8 mouse cellular contexts compared by ENCODE assay signal in genomic region chr15:80798367-80799073, GRCm38 (mm10).
DNase-seq lines count a peak whose midpoint lies in the region; ATAC-seq and TF ChIP-seq lines count a peak whose summit lies in the region.

No protein-coding gene starts in this region.

- H3K4me2 ChIP-seq in hindbrain, postnatal 0 days (ENCODE audit: low read depth, low read length): peak overlapping the region; percentile 82

- intact Hi-C loops in gastrocnemius, adult 2 months (cut with DNase I): loop anchor here (2.0 kb wide), 1 partner anchor 88 kb away; the partner anchor contains the start of gene Tnrc6b
- intact Hi-C loops in left cerebral cortex, adult 2 months (cut with DNase I): loop anchor here (2.0 to 5.0 kb wide), 3 partner anchors 79 to 541 kb away; partner anchors contain the start of genes Atf4 and Tnrc6b

- H3K4me3 ChIP-seq in gastrocnemius, adult 2 months: peak overlapping the region; percentile 90
- peak overlapping the region; percentile 72 for H3K4me3 ChIP-seq in hindbrain, postnatal 0 days (ENCODE audit: low read length)
- peak overlapping the region; percentile 89 for H3K4me3 ChIP-seq in left cerebral cortex, adult 2 months

- H3K9ac ChIP-seq in hindbrain, postnatal 0 days (replicated peaks; ENCODE audit: low read length): peak overlapping the region; percentile 76

- H3K4me1 ChIP-seq in hindbrain, postnatal 0 days (ENCODE audit: insufficient read depth, low read length): peaks cover 12% of the 10 kb centered on the region

- WGBS in hindbrain, postnatal 0 days: under 1% methylated on average over 17 of the region's 17 CpGs

- H3K27ac ChIP-seq in gastrocnemius, adult 2 months: peak overlapping the region; percentile 94
- H3K27ac ChIP-seq in hindbrain, postnatal 0 days: peak overlapping the region; percentile 90
- peak overlapping the region; percentile 88 for H3K27ac ChIP-seq in left cerebral cortex, adult 2 months

- peak; percentile 86 for ATAC-seq in common myeloid progenitor, adult 5-6 weeks (replicated peaks; ENCODE audit: low read depth, poor library complexity, severe bottlenecking)
- ATAC-seq in hindbrain, postnatal 0 days: peak; percentile 95
- peak; percentile 90 for ATAC-seq in megakaryocyte, adult 5-6 weeks (ENCODE audit: poor library complexity, severe bottlenecking)

- H3K9me3 ChIP-seq in hindbrain, postnatal 0 days (ENCODE audit: low read length): no peaks in the 10 kb centered on the region

- H3K36me3 ChIP-seq in hindbrain, postnatal 0 days (ENCODE audit: insufficient read depth, low read length): no peaks in the 10 kb centered on the region

- peak; percentile 32 for TF ChIP-seq CTCF in gastrocnemius, adult 2 months (IDR thresholded peaks at IDR 0.05)
- peak; percentile 51 for TF ChIP-seq CTCF in hindbrain, postnatal 0 days (IDR thresholded peaks at IDR 0.05; ENCODE audit: low read depth)
- peak; percentile 16 for TF ChIP-seq CTCF in left cerebral cortex, adult 2 months (IDR thresholded peaks at IDR 0.05)

- no peaks in the 10 kb centered on the region for H3K27me3 ChIP-seq in hindbrain, postnatal 0 days (ENCODE audit: insufficient read depth, low read length)

- peak; percentile 98 for DNase-seq in ZHBTc4 (ENCODE audit: low read depth, low spot score)
- DNase-seq in gastrocnemius, adult 2 months: peak; percentile 87
- DNase-seq in hindbrain, postnatal 0 days (ENCODE audit: low spot score): peak; percentile 99
- DNase-seq in left cerebral cortex, adult 2 months (ENCODE audit: extremely low spot score in 1 of 2, low spot score in 2 of 2): peak; percentile 84 to 88
- peak; percentile 92 to 95 for DNase-seq in right cerebral cortex, adult 2 months (ENCODE audit: low spot score in 2 of 2)
- DNase-seq in urinary bladder, postnatal 14 days (ENCODE audit: low spot score): peak; percentile 90

Comparison
In these comparisons a context has a peak if more than half of its experiments do, and no peak if none do; other contexts are left out.
1. Peak in every context shown above with its lines: DNase-seq, ATAC-seq, H3K4me3 ChIP-seq and H3K27ac ChIP-seq.